Mouse (Mus musculus) kidney, embryonic 16.5 days (tissue): Measurements from ENCODE around the gene Anks6. TPM values are rescaled to one million over a fixed set of nuclear protein-coding genes. Genes with fewer than 3 reads are reported as not detected.

ENCODE experiments used
- ATAC-seq: fragments of 200-750 bp; cut with Nextera tagmentation; 2 replicates; pipeline ENCODE4 v1.8.0; 2017; ENCODE audit warnings: moderate TSS enrichment; ENCODE audit not compliant: low FRiP score, low TSS enrichment
- H3K27ac ChIP-seq: fragments of 300-500 bp; sonication (generic); 2 replicates; pipeline ENCODE4 v1.5.1; 2014; ENCODE audit warnings: low read length
- H3K27me3 ChIP-seq: fragments of 300-500 bp; sonication (generic); 2 replicates; pipeline ENCODE4 v1.6.1; 2014; ENCODE audit warnings: low read length, control low read depth, mixed read lengths; ENCODE audit not compliant: insufficient read depth
- H3K36me3 ChIP-seq: fragments of 300-500 bp; sonication (generic); 2 replicates; pipeline ENCODE4 v1.6.1; 2014; ENCODE audit warnings: low read length, control low read depth, mixed read lengths; ENCODE audit not compliant: insufficient read depth
- H3K4me1 ChIP-seq: fragments of 300-500 bp; sonication (generic); 2 replicates; pipeline ENCODE4 v1.6.1; 2014; ENCODE audit warnings: low read length, control low read depth, mixed read lengths; ENCODE audit not compliant: insufficient read depth
- H3K4me2 ChIP-seq: fragments of 300-500 bp; sonication (generic); replicated peaks from 2 replicates; pipeline ENCODE4 v1.6.1; 2014; ENCODE audit warnings: low read depth, low read length
- H3K4me3 ChIP-seq: fragments of 300-500 bp; sonication (generic); 2 replicates; pipeline ENCODE4 v1.5.1; 2014; ENCODE audit warnings: mild to moderate bottlenecking, low read length
- H3K9ac ChIP-seq: fragments of 300-500 bp; sonication (generic); replicated peaks from 2 replicates; pipeline ENCODE4 v1.6.1; 2014; ENCODE audit warnings: low read length
- H3K9me3 ChIP-seq: fragments of 300-500 bp; sonication (generic); 2 replicates; pipeline ENCODE4 v1.6.1; 2016; ENCODE audit warnings: low read length, control low read depth
- WGBS: fragments of 180-500 bp; shearing (Covaris S2); extraction: QIAGEN DNeasy Blood & Tissue Kit; methylation state at CpG from one replicate; pipeline ENCODE4 v1.1.7; 2014; 5-methylcytosine and 5-hydroxymethylcytosine counted together
- polyA plus RNA-seq: library from polyadenylated mRNA; unstranded; fragments of >200 nt; fragmentation: Nextera tagmentation; extraction: Ambion mirVana; gene quantifications from 2 replicates; pipeline ENCODE4 v1.2.1, GENCODE M21; 2015

The Anks6 gene
- polyA plus RNA-seq, 1 experiment from 2014 or later: 6.3 TPM

DNA sequence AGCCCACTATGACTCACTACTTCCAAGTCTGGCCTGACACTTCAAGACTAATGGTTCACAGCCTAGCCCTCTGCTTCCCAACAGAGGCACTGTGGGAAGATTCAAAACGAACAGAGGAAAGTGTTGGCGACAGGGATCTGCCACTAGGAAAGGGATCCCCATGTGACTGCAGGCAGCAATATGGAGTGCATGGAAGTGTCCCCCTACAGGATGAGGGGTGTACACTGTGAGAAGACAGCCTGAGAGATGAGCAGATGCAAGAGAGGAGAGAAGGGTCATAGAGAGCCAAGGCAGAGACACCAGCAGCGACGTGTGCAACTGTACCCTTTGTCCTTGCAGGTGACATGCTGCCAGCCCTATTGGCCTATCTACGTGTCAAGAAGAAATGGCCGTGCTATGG, 33.3 kb downstream of the Anks6 start:
- Histone ChIP-seq H3K36me3 (peaks cover 17% of the 10 kb centered on the region), H3K27ac (no peak overlapping the region), H3K27me3 (no peaks in the 10 kb centered on the region), H3K9me3 (no peaks in the 10 kb centered on the region), H3K4me1 (no peaks in the 10 kb centered on the region), H3K4me2 (no peak overlapping the region), H3K9ac (no peak overlapping the region), H3K4me3 (no peak overlapping the region)
- no peak for ATAC-seq
- WGBS: 74% methylated on average over 6 of the region's 6 CpGs

DNA sequence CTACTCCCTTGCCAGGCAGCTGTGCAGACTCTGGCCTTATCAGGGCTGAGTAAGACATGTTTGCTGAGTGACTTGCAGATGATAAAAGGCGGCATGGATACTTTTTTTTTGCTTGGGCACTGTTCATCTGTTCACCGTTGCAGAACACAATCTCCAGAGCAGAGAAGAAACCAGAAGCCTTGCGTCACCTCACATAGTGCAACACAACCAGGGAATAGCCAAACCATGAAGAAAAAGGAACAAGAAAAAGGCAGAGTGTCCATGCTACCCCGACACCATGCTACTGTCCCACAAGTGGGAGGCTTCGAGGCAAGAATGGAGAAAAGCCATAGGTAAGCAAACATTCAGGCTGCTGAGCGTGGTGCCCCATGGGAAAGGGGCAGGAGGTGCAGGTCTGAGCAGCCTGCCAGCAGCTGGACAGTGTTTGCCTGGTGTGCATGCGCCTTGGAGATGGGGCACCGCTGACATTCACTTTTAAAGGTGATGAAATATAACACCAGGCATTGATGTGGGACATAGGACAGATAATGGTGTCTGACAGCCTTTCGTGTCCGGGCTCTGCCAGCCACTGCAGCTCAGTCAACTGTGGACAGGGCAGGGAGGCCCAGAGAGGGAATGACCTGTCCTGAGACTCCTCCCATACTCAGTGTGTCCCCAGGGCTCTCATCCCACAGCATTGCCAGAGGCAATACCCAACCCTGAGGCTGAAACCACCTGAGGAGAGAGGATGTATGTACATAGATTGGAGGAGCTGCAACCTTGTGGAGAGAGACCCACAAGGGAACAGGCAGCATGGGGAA, 34.2 kb downstream of the Anks6 start:
- H3K36me3 ChIP-seq: peaks cover 14% of the 10 kb centered on the region
- no peaks in the 10 kb centered on the region for H3K9me3 ChIP-seq
- H3K27ac ChIP-seq: no peak overlapping the region
- H3K4me2 ChIP-seq: no peak overlapping the region
- peak; percentile 75 for ATAC-seq
- no peak overlapping the region for H3K4me3 ChIP-seq
- H3K4me1 ChIP-seq: no peaks in the 10 kb centered on the region
- WGBS: 57% methylated on average over 10 of the region's 10 CpGs
- H3K27me3 ChIP-seq: no peaks in the 10 kb centered on the region
- no peak overlapping the region for H3K9ac ChIP-seq

DNA sequence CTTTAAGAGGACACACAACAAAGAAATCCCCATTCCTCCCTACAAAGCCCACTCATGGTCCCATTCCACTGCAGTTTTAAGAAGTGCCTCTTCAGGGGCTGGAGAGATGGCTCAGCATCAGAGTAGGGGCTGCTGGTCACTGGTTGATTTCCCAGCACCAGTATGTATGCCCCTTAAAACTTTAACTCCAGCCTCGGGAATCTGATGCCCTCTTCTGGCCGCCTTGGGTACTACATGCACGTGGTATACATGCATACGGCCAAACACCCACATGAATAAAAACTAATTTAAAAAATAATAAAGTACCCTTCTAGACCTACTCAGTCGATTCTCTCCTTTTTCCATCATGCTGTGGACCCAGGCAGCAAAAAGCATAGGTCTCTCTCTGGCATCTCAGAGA, 36.7 kb downstream of the Anks6 start:
- no peak overlapping the region for H3K4me3 ChIP-seq
- ATAC-seq: no peak
- H3K27ac ChIP-seq: no peak overlapping the region
- no peaks in the 10 kb centered on the region for H3K9me3 ChIP-seq
- H3K4me2 ChIP-seq: no peak overlapping the region
- H3K4me1 ChIP-seq: no peaks in the 10 kb centered on the region
- WGBS: 20% methylated on average over 5 of the region's 5 CpGs
- H3K36me3 ChIP-seq: peaks cover 14% of the 10 kb centered on the region
- H3K27me3 ChIP-seq: no peaks in the 10 kb centered on the region
- no peak overlapping the region for H3K9ac ChIP-seq

DNA sequence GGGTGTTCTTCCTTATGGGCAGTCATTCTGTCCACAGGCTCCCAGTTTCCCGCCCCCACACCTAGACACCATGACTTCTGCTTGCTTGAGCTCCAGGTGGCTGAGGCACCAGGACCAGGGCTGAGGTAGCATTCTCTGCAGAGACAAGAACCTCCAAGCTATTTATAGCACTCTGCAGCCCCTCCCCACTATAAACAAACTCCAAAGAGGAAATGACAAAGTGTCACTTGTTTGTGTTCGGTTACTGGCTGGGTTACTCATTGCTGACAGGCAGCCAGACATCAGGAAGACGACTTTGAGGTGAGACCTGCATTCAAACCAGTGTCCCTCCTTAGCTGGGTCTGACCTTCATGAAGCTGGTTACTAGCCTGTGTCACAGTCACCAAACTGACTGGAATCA, 42.1 kb downstream of the Anks6 start:
- peaks cover 12% of the 10 kb centered on the region; the same call in 1 of the 2 replicates for H3K36me3 ChIP-seq
- H3K4me1 ChIP-seq: peaks cover 4% of the 10 kb centered on the region; the same call in 1 of the 2 replicates
- H3K4me2 ChIP-seq: no peak overlapping the region
- no peaks in the 10 kb centered on the region for H3K9me3 ChIP-seq
- no peak overlapping the region for H3K27ac ChIP-seq
- H3K27me3 ChIP-seq: no peaks in the 10 kb centered on the region
- H3K4me3 ChIP-seq: no peak overlapping the region
- H3K9ac ChIP-seq: no peak overlapping the region
- WGBS: 19% methylated on average over 3 of the region's 3 CpGs
- ATAC-seq: no peak

DNA sequence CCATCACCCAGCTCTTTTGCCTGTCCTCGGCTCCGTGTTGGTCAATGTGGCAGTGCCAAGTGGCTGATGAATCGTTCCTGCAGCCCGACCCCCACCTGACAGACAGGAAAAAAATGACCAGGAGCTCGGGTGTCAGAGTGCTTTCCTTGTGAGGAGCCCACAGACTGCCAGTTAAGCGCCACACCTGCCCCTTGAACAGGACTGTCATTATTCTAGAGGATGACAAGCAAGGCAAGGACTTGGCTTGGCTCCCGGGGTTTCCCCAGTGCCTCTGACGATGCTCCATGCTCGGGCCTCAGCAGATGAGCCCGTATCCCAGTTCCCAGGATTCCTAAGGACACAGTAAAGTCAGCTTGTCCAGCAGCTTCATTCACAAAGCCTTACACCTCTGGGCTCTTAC, 44.8 kb downstream of the Anks6 start:
- peaks cover 12% of the 10 kb centered on the region; the same call in 1 of the 2 replicates for H3K36me3 ChIP-seq
- no peaks in the 10 kb centered on the region for H3K27me3 ChIP-seq
- H3K4me1 ChIP-seq: peaks cover 4% of the 10 kb centered on the region; the same call in 1 of the 2 replicates
- H3K4me3 ChIP-seq: no peak overlapping the region
- no peak for ATAC-seq
- H3K27ac ChIP-seq: no peak overlapping the region
- no peak overlapping the region for H3K9ac ChIP-seq
- WGBS: 50% methylated on average over 10 of the region's 10 CpGs
- H3K9me3 ChIP-seq: no peaks in the 10 kb centered on the region
- no peak overlapping the region for H3K4me2 ChIP-seq

DNA sequence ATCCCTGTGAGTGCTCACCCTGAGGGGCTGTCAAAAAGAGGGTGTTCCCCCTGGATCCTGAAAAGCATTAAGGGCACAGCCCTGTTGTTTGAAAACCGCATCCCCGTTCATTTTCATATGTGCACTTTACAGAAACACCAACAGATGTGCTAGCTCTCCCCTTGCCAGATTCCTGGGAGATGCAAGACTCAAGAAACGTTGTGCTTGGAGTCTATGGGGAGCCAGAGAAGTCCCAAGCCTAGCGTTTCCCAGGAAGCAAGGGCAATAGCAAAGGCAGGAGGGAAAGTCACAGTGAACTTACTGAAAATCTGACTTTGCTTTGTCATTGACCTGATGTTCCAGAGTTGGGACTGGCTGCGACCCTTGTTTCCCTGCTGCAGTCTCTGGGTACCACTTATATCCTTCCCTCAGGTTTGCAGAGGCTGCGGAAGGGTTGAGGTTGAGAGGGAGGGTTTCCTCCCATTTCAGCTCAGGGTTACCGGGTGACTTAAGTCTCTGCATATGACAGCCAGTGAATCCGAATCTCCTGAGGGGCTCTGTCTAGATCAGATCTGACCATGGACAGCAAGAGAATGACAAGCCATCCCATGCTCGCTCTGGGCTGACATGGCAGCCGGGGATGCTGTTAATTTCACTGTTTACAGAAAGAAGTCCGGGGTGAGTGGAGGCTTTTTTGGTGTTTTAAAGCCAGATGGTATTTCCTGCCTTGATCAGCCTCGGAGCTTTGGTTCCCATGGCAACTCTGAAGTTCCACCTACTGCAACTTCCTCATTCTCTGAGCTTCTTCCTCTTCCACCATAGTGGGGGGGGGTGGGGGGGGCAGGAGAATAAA, 46.6 kb downstream of the Anks6 start:
- H3K36me3 ChIP-seq: no peaks in the 10 kb centered on the region
- no peaks in the 10 kb centered on the region for H3K27me3 ChIP-seq
- no peaks in the 10 kb centered on the region for H3K9me3 ChIP-seq
- H3K4me2 ChIP-seq: peak overlapping the region; percentile 39
- H3K27ac ChIP-seq: no peak overlapping the region
- no peak overlapping the region for H3K4me3 ChIP-seq
- 38% methylated on average over 12 of the region's 12 CpGs for WGBS
- H3K9ac ChIP-seq: no peak overlapping the region
- ATAC-seq: no peak
- H3K4me1 ChIP-seq: peaks cover 4% of the 10 kb centered on the region; the same call in 1 of the 2 replicates

DNA sequence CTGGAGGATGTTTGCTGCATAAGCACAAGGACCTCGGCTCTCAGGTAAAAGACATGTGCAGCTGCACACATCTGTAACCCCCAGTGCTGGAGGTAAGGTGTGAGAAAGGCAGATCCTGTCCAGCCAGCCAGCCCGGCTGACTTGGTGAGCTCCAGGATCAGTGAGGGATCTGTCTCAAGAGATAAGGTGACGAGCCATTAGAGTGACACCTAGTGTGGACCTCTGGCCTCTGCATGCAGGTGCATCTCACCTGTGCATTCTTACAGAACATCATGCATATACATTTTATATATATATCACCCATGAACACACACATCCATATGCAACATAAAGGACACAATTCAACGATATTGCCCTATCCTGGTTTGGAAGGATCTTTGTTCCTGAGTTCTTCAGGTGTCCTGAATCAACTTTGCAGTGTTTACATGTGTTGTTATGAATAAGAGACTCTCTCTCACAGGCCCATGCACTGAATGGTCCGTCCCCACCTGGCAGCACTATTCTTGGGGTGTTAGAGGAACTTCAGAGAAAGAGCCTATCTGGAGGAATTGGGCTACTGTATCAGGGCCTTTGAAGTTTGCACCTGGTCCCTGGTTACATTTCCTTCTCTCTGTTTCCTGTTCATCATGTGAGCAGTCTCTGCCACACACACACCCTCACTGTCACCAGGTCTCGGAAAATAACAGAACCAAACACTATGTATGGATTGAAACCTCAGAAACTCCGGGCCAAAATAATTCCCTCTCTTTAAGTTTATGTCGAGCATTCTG, 56.4 kb downstream of the Anks6 start:
- no peak overlapping the region for H3K4me3 ChIP-seq
- WGBS: 67% methylated on average over 8 of the region's 8 CpGs
- no peak overlapping the region for H3K27ac ChIP-seq
- H3K4me2 ChIP-seq: no peak overlapping the region
- H3K4me1 ChIP-seq: no peaks in the 10 kb centered on the region
- no peak for ATAC-seq
- no peaks in the 10 kb centered on the region for H3K36me3 ChIP-seq
- H3K27me3 ChIP-seq: peaks cover 5% of the 10 kb centered on the region; the same call in 1 of the 2 replicates
- no peak overlapping the region for H3K9ac ChIP-seq
- no peaks in the 10 kb centered on the region for H3K9me3 ChIP-seq

DNA sequence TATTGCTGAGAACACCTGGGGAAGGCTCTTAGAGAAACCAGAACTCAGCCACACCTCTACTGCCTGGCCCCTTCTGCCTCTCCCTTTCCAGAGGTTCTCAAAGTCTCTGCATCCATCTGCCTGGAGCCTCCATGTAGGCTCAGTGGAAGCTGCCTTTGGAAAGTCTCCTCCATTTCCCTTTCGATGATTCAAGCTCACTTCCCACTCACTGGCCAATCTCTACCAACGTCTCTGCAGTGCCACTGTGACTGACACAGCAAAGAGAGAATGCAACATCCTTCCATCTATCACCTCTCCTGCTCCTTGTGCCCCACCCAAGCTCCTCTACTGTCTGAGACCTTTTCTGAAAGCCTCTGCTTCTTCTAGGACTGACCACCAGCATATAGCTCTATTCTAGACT, 59.3 kb downstream of the Anks6 start:
- H3K9ac ChIP-seq: no peak overlapping the region
- ATAC-seq: no peak
- 75% methylated on average over 2 of the region's 2 CpGs for WGBS
- peaks cover 20% of the 10 kb centered on the region for H3K27me3 ChIP-seq
- no peaks in the 10 kb centered on the region for H3K9me3 ChIP-seq
- no peak overlapping the region for H3K4me2 ChIP-seq
- H3K4me3 ChIP-seq: no peak overlapping the region
- no peaks in the 10 kb centered on the region for H3K4me1 ChIP-seq
- H3K36me3 ChIP-seq: no peaks in the 10 kb centered on the region
- H3K27ac ChIP-seq: no peak overlapping the region

DNA sequence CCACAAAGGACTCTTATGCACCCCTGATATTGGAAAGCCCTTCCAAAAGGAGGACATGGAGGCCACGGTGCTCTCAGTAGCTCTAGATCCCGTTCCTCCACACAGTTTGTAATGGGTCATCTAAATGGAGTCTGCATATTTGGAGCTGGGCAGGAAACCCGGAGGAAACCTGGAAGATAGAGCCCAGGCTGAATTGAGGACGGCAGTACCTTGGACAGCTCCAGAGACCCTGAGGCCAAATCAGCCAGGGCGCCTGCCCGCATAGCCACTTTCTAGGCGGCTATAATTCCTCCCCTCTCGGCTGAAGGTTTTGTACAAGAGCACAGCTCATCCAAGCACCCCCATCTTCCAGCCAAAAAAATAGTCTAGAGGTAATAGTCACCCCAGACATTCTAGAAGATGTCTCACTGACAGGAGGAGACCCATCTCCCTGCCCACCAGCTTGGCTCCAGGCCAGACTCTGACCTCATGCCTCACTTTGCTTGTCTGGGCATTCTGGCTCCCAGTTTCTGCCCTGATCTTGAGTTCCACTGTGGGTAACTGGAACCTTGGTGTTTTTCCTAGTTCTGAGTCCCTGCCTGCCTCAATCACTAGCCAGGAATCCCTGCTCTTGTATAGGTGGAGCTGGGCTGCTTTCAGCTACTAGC, 64.3 kb downstream of the Anks6 start:
- ATAC-seq: no peak
- Histone ChIP-seq H3K27ac (no peak overlapping the region), H3K4me1 (peaks cover 16% of the 10 kb centered on the region), H3K4me3 (no peak overlapping the region), H3K9ac (no peak overlapping the region), H3K9me3 (no peaks in the 10 kb centered on the region), H3K27me3 (peaks cover 64% of the 10 kb centered on the region), H3K36me3 (no peaks in the 10 kb centered on the region), H3K4me2 (no peak overlapping the region)
- 3% methylated on average over 8 of the region's 8 CpGs for WGBS
